Mouse (Mus musculus): ENCODE measurements around the gene Ier2.

Gene Ier2

DNA sequence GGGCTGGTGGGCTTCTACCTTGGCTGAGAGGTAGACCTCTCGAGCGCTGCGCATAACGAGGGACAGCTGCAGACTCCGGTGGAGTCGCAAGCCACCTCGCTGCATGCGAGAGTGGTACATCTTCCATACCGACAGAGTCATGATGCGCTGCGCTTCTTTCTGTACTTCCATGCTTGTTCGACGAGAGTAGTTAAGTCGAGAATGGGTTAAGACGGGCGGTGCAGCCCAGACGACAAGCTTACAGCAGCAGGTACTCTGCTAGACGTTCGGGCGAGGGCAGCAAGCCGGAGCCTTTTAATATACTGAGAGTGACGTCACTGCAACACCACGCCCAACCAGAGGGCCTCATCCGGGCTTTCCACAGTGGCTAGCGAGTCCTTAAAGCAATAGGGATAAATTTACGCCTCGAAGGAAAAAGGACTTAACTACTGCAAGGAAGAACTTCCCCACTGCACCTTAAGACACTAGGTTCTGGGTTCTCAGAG, at the start of gene Ier2:
TSS of gene Ier2 (minus strand) at position 272 of the 485 bp plus-strand sequence.
- DNase-seq (ENCODE audit: low spot score): peak; percentile 96

DNA sequence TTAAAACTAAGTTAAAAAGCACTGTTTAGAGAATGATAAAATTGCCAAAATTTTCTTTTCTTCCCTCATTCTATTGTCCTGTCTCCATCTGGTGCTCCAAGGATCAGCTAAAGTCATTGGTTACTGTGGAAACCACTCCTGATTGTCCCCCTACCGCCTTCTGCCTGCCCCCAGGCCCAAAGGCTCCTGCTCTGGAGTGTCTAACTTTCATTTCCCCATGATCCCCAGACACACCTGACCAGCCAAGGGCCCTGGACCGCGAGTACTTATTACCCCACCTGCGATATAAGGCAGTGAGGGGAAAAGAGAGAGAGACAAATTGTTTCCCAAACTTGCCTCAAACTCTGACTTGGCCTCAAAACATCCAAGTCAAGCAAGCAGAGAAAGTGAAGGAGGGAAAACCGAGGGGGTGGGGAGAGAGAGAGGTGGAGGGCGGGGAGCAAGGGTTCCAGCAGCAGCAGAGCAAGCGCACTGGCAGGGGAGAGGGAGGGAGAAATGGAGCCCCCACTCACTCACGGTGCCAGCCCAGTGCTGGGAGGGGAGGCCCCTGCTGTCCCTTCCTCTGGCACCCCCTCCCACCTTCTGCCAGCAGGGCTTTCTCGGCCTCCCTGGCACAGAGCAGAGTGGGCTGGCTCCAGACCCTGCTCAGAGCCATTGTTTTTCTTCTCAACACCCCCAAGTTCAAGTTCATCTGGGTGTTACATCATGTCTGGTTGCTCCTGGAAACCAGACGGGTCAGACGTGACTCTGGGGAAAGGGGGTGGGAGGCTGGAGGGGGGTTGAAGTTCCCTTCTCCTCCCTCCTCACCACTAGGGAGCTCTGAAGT, 49.5 kb upstream of the Ier2 start:
- peak; percentile 46 for DNase-seq (ENCODE audit: low spot score)

DNA sequence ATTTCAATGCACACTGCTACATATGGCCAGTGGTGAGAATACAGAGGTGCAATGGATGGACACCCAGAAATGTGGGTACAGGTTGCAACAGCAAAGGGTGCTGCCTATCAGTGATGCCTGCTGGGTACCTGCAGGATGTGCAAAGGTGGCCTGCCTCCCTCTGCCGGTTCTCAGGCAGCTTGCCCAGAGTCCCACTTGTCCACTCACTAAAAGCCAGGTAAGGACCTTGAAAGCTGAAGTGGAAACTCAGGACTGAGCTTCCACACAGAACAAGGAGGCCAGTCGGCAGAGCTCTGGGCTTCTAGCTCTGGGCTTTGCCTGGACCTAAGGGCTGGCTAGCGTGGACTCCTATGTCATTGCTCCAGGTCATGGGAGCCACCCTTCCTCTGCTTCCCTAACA, 48.7 kb upstream of the Ier2 start:
- DNase-seq (ENCODE audit: low spot score): no peak

DNA sequence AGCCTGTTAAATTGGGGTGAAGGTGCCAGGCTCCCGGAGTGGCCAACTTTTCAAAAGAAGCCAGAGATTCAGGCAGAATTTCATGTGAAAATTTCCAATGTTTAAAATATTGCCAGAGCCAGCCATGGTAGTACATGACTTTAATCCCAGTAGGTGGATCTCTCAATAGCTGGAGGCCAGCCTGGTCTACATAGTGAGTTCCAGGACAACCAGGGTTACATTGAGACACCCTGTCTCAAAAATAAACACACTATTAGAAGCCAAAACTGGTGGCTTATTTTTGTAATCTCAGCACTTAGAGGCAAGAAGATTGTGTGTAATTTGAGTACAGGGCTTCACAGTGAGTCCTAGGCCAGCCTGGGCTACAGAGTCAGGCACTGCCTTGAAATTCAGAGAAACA, 47.3 kb upstream of the Ier2 start:
- DNase-seq (ENCODE audit: low spot score): no peak

DNA sequence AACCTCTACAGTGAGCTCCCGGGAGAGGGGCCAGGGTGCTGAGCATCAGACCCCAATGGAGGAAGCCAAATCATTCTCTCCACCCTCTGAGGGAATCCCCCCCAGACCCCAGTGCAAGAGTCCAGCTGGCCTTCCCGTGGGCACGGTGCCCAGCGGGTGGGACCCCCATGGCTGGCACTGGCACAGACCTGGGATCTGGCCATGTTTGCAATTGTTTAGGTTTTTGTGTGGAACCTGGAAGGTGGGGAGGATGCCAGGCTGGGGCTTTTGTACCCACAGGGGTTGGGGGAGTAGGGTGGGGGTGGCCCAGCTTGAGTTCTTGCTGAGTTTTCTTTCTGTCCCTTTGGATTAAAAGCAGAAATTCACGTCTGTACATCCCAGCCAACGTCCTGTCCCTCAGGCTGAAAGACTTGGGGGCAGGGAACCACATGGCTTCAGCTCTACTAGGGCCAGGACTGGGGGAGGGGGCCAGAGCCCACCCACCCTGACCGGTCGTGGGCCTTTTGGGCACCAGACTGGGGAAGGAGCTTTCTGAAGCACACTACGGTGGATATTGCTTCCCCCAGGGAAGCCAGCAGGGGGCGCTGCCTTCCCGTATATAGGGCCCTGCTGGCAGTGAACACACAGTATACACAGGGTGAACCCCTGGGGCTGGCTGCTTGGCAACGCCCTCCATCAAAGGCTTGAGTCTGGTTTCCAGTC, 46.3 kb upstream of the Ier2 start:
- peak; percentile 91 for DNase-seq (ENCODE audit: low spot score)

DNA sequence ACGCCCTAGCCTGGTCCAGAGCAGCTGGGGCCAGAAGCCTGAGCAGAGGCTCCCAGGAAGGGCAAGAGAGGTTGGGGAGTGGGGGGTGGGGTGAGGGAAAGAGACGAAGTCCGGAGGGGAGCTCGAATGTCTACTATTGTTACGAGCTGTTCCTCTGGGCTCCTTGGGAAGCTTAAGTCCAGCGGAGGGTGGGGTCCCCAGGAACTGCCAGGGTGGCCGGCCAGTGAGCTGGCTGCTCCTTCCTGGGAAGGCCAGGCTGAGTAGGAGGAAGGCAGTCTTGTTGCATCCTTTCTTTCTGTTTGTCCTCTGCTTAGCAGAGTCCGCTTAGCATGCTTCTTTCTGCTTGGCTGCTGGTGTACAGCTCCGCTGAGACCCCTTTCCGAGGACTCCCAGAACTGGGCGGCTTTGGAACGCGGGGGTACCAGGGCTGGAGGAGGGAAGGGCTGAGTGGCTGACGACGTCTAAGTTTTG, 45.5 kb upstream of the Ier2 start:
- DNase-seq (ENCODE audit: low spot score): peak; percentile 31

DNA sequence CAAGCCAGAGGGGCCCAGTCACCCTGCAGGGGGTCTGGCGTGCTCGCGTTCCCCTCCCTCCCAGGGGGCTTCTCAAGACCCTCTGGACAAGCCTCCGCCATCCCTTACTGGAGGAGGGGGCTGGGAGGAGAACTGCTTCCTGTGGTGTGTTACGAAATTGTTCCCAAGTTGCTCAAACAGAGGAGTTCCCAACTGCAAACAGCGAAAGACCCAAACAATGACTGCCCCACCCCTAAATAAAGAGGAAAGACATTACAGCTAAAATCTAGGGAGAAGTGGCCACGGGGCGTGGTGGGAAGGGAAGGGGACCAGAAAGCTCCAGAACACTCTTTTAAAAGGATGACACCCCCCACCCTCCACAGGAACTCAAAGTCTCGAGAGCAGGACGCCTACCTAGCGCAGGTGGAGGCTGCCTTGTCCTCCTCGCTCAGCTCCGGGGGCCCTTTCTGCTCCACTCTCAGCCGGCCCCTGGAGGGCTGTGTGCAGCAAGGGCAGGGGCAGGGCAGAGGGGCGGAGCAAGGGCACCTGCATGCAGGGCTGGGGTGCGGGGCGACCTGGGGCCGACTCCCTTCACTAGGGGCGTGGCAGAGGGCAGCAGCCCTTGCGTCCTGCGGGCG, 44.7 kb upstream of the Ier2 start:
- no peak for DNase-seq (ENCODE audit: low spot score)

DNA sequence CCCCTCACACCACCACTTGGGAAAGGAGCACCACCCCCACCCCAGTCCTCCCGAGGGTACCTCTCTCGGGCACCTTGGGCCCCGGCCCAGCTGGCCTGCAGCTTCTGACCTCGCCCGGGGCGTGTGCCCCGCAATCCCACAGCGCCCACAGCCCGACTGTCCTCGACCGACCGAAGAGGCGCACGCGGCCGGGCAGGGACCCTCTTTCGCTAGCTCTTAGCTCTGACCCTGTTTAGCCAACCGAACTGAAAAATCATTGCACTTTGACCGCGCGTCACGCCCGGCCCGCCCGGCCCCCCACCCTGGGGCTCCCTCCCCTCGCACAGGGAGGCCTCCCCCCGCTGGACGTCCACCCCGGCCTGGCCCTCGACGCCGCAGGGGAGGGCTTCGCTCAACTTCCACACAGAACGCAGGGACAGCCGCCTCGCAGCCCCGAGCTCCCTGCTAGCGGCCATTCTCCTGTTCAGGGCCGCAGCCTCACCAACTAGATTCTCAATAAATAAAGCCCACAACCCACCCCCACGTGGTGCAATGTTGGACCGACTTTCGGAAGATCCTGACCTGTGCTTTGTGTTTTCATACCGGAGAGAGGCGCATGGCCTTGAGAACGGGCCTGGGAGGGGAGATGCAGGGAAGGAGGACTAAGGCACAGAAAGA, 44.1 kb upstream of the Ier2 start:
- DNase-seq (ENCODE audit: low spot score): peak; percentile 48

DNA sequence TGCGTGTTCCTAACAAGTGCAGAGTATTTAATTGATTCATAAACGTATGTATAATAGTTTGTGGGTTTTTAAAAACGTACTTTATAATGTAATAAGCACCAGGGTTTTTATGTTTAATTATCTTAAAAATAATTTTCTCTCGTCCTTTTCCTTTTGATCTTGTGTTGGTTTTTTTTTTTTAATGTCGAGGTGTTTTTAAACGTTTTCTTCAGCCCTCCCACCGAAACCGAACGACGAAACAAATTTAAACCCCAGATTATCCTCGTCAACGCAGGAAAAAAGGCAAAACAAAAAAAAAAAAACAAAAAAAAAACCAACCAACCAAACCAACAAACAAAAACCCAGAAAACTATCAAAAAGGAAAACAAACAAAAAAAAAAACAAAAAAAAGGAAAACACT, 43.3 kb upstream of the Ier2 start:
- no peak for DNase-seq (ENCODE audit: low spot score)

DNA sequence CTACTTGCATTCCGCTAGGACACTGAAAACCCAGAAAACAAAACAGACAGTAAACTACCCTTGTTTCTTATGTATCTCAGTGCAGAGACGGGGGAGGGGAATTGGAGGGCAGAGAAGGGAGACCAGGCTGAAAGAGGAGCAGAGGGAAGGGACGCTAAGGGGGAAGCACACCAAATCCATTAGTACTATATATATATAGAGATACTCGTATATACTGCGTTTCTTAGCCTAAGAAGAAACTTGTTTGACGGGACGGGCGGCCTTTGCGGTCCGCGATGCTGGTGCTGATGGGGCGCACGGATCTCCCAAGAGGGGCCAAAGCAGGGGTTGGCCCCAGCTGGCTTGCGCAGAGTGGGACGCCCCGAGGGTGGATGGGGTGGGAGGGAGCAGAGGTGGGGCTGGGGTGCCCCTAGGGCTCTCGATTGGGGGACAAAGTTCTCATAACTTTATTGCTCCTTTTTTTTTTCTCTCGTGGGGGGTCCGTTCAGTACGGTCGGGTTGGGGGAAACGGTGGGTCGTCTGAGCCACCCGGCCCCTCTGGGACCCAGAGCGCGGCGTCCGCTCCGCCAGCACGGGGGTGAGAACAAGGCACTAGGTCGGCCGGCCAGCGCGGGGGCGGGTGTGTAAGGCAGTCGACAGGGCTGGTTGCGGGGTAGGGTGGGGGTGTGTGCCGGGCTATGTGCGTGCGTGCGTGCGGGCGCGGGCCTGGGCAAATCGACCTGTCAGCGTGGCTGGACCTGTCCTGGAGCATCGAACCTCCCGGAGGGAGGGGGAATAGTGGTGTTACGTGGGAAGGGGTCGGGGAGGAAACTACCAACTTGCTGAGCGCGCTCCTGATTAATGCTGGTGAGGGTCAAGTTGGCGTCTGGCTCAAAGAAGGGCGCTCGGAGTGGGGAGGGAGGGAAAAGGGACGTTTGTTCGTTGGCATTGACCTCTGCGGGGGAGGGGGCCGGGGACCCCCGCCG, 42.5 kb upstream of the Ier2 start:
- DNase-seq (ENCODE audit: low spot score): peak; percentile 30

DNA sequence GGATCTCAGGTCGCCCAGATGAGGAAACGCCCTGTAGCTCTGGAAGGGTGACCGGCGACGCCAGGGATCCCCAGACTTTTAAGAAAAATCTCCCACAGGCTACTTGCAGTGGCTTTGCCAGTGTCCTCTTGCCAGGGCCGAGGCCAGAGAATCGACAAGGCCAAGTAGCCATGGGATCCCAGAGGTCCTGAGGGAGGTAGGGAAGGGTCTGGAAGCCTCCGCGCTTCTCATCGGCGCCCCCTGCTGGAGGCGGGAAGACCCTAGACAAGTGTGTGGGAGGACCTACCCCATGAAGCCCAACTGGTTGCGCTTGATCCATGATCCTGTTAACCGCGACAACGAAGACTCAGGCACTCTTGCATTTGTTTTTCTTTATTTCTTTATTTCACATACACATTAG, 41.7 kb upstream of the Ier2 start:
- peak; percentile 90 for DNase-seq (ENCODE audit: low spot score)

DNA sequence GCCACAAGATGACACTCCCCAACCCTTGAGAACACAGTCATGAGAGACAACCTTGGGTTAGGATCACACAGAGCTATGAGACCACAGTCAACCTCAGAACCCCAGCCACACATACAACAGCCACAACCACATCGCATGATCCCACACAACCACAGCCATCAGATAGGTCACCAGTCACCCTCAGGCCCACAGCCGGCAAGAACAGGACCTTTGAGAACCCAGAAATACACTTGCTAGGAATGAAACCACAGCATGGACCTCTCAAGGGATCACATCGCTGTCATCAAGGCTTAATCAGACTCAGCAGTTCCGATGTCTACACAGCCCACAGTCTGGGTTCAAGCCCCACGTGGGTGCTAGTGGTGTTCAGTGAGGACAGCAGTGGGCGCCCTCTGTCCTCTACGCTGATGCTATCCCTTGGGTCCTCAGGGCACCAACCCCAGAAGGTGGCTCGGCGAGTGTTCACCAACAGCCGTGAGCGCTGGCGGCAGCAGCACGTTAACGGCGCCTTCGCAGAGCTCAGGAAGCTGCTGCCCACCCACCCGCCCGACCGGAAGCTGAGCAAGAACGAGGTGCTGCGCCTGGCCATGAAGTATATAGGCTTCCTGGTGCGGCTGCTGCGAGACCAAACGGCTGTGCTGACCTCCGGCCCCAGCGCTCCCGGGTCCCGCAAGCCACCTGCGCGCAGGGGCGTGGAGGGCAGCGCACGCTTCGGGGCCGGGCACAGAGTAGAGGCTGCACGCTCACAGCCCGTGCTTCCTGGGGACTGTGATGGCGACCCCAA, 41.0 kb upstream of the Ier2 start:
- no peak for DNase-seq (ENCODE audit: low spot score)

DNA sequence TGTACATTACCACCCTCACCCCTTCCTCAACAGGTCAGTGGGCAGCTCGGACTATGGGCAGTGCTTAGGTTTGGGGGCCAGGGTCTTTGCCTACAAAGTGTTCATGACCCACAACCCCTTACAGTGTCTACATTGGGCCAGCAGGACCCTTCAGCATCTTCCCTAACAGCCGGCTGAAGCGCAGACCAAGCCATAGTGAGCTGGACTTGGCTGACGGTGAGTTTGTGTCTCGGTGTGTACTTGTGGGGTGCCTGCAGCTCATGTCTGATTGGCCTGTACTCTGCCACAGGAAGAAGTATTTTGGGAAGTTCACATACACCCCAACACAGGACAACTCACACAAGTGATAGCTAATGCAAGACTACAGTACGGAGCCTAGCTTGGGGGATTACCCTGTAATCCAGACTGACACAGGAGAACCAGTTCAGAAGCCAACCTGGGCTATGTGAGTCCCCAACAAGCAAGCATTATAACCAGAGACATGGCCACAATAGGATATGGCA, 40.4 kb upstream of the Ier2 start:
- DNase-seq (ENCODE audit: low spot score): no peak

DNA sequence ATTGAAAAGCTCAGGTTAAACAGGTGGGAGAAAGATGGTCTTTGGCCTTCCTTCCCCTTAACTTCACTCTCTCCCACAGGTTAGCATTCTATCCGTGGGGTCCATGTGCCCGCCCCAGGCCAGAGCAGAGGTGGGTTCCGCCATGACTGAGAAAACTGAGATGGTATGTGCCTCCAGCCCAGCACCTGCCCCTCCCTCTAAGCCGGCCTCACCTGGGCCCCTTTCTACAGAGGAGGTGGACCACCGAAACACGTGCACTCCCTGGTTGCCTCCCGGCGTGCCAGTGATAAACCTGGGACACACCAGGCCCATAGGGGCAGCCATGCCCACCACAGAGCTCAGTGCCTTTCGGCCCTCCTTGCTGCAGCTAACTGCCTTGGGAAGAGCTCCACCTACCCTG, 39.9 kb upstream of the Ier2 start:
- DNase-seq (ENCODE audit: low spot score): no peak

DNA sequence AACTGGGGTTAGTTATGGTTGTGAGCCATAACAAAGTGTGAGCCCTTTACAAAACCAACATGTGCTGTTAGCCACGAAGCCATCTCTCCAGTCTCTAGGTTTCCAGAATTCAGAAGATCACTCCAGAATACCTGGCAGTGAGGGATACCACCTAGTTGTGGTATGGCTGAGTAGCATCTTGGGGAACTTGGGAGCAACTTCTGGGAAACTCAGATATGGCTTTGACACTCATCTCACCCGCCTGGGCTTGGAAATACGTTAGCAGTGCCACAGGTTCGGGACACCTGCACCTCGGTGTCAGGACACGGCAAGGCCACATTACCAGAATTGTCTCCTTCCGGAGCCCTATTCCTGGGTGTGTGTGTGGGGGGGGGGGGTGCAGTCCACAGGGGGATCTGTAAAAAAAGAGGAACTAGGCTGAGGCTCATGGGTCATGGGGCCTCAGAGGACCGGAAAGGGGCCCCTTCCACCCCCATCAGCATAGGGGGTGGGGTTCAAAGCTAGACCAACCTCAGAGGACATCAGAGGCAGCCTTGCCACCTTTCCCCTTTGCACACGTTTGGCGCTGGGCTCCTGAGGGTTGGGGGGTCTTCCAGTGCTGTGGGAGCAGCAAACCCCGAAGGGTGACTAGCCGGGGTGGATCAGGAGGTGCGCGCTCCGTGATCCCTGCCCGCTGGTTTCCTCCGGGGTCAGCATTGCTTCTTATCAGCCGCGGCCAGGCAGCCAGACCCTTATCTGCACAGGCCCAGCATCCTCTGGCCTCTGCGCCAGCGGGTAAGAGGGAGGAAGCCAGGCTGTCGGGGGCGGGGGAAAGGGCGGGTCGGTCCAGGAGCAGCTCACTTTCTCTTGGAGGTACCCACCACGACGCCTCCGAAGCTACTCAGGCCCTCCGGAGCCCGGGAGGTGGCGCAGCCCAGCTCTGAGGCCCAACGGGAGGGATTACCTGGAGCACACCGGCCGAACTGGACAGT, 38.6 kb upstream of the Ier2 start, which contains the start of gene Lyl1:
TSS of gene Lyl1 (plus strand) at position 517 of the 971 bp plus-strand sequence.
- DNase-seq (ENCODE audit: low spot score): peak; percentile 63

DNA sequence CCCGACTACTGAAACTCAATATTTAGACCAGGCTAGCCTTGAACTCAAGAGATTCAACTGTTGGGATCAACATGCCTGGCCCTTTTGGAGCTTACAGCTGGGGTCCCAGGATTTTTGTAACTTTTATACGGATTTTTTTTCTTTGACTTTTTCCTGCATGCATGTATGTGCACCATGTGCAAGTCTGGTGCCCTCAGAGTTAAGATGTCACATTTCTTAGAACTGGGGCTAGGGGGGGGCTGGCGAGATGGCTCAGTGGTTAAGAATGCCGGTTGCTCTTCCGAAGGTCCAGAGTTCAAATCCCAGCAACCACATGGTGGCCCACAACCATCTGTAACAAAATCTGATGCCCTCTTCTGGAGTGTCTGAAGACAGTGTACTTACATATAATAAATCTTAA, 37.9 kb upstream of the Ier2 start:
- no peak for DNase-seq (ENCODE audit: low spot score)

DNA sequence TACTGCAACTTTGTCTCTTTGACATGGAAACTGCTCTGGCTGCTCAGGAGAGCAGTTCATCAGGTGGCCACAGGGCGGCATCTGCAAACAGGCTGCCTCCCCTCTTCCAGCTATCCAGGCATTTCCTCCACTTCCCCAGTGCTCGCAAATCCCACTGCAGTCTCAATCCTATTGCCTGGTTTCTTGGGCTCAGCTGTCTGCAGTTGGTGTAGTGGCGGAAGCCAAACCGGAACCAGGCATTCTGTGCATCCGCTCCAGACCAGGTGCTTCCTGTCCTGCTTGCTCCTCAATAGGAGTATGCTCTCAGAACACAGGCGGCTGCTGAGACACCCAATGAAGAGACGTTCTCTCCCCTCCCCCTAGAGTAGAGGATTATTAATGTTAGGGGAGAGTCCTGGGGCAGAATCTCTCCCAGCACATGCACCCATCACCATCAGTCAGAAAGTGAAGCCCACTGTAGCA, 37.2 kb upstream of the Ier2 start:
- peak; percentile 71 for DNase-seq (ENCODE audit: low spot score)

DNA sequence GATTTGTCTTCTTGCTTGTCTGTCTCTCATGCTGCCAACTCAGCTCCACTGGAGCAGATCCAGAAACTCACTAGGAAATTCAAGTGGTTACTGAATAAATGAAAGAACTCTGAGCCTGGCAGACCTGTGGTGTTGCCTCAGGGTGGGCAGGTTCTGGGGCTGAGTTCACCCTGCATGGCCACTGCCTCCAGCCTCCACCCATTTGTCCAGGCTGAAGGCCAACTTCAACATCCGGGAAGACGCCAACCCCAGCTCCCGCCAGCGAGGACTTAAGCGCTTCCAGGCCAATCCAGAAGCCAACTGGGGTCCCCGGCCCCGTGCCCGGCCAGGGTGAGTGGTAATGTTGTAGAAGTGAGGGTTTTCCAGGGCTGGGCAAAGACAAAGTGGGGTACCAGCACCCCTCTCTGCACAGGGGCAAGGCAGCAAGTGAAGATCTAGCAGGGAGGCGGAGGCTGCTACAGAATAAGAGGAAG, 36.3 kb upstream of the Ier2 start:
- no peak for DNase-seq (ENCODE audit: low spot score)

DNA sequence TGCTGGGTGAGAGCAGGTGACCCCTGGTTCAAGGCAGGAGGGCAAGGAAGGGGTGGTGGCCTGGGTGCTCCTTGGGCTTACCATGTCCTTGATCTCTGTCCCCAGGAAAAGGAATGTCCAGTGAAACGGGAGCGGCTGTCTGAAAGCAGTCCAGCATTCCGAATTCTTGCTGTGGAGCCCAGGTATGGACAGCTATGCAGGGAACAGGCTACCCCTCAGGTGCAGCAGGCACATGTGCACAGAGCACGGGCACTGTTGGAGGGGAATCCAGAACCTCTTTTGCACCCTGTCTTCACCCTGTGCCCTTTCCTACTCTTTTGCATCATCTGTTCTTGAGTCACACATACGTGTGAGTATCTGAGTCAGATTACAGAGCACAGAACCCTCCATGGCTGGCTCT, 35.6 kb upstream of the Ier2 start:
- DNase-seq (ENCODE audit: low spot score): no peak

Data from embryo, embryonic 10 days (tissue).